Mouse (Mus musculus) MN1 (cell line): ENCODE measurements at regions not wholly inside any gene's neighbourhood (a gene's known extent, or its start where the extent isn't known, plus 50 kb on each side); places are given as distances from the start of the nearest gene placed in this dataset.
A peak's percentile ranks its signal among the peaks of the same experiment; 100 is the strongest.

Experiments used
- DNase-seq: peaks from one replicate; pipeline ENCODE4 v3.0.0-alpha.2; 2016; ENCODE audit warnings: low spot score

DNA sequence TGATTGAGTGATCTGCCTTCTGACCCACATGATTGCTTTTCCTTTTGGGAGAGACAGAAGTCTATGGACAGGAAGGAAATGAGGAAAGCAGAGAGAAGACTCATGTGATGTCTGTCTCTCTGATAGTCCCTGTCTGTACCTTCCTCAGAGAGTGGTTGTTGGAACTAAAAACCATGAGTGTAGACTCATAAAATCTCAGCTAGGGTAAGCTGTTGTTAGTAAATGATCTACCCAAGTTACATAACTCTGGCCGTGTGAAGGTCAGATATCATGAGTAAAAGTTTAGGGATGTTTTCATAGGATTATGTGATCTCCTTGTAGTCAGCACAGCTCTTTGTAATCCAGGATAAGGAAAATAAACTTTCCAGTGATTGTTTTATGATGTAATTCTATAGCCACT, 183.0 kb upstream of the Slc30a5 start:
- no peak for DNase-seq

- DNase-seq = no peak
These were observed 182.2 kb upstream of the Slc30a5 start for GRCm38 (mm10) chr13:101015435-101015834.

DNA sequence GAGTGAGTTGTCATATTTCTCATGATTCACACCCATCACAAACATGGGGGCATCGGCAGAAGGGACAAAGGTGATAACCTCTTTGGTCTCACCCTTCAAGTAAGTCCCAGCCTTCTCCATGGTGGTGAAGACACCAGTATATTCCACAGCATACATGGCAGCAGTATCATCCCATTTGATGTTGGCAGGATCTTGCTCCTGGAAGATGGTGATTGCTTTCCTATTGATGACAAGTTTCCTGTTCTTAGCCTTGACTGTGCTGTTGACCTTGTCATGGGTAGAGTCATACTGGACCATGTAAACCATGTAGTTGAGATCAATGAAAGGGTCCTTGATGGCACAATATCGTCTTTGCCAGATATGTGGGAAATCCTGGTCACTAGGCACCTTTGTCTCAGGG, 180.4 kb upstream of the Slc30a5 start:
- DNase-seq = no peak

- DNase-seq = no peak
These were observed 157.4 kb upstream of the Slc30a5 start for GRCm38 (mm10) chr13:100990646-100991045.

DNA sequence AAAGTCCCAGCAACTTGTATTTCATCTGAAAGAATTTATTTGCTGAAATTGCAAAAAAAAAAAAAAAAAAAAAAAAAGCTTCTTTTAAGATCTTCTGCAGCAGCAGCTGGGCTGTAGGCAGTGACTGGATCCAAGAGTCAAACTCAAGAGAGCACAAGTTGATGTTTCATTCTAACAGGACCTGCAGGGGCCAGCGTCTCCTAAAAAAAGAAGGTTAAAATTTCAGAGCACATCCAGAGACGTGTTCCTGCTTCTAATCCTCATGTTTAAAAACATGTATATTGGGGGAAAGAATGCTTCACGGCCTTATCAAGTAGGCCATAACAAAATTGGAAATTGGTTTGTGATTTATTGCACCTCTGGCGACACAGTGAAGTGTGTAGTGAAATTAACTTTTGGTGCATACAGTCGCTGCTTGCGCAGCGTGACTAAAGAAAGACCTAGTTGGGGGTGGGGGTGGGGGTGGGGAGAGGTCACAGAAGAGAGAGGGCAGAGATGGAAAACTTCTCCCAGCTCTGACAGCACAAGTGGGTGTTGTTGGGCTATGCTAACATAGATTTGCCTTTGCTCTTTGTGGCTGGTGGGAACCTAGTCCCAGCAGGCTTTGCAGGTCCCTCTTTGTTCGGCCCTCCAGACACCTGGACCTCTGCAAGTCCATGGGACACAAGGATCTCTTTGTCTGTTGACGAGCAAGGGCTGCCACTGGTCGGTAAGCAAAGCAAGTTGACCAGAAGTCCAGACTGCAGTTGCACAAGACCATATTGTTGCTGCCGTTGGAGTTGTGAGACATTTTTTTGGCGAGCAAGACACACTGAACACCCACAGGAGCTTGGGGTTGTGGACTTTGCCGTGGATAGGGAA, 155.7 kb upstream of the Slc30a5 start:
- peak; percentile 39 for DNase-seq

- DNase-seq = no peak
These were observed 154.9 kb upstream of the Slc30a5 start for GRCm38 (mm10) chr13:100988116-100988515.

GRCm38 (mm10) chr13:100975741-100976140, 142.5 kb upstream of the Slc30a5 start:
- DNase-seq = no peak

DNA sequence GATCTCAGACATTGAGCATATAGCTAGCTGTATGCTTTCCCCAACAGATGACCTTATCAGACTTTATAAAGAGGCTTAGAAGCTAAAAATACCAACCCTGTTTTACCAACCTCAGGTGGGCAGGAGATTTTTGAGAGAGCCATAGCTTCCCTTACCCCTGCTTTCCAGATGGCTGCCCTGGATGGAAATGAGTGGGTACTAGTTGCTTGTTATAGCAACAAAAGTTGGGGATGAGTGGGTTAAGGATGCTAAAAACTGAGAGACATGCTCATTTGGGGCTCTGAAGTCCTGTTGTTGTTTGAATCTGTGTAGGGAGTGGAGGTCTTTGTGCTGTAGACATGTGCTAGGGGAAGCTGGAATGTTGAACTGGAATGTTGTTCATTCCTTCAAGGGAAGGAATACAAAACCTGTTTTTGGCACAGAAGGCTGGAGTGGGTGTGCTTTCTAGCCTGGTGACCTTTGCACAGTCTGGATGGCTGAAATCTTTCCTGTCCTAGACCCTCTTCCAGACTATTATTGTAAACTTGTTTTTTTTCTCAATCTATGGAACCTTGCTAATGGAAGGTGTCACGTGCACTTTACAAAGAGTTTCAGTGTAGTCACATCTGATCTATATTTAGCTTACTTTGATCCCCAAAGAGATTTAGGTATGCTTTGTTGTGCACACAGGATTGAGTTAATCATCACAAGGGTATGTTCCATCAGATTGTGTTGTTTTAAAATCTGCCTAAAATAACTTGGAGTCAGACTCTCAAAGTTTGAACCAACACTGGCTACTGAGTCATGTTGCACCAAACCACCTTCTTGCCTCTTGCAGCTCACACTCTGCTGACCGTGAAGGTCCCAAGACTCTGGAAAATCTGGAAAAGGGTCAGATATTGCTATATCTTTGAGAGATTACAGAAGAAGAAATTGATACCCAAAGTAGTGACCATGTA, 138.1 kb upstream of the Slc30a5 start:
- DNase-seq = no peak

- no peak for DNase-seq
These were observed 129.7 kb upstream of the Slc30a5 start for GRCm38 (mm10) chr13:100962811-100963540.

GRCm38 (mm10) chr13:100954598-100955251, 121.5 kb upstream of the Slc30a5 start:
- DNase-seq = no peak

- no peak for DNase-seq
These were observed 120.9 kb upstream of the Slc30a5 start for GRCm38 (mm10) chr13:100954106-100954505.

GRCm38 (mm10) chr13:100951185-100951508, 117.9 kb upstream of the Slc30a5 start:
- DNase-seq = no peak

DNA sequence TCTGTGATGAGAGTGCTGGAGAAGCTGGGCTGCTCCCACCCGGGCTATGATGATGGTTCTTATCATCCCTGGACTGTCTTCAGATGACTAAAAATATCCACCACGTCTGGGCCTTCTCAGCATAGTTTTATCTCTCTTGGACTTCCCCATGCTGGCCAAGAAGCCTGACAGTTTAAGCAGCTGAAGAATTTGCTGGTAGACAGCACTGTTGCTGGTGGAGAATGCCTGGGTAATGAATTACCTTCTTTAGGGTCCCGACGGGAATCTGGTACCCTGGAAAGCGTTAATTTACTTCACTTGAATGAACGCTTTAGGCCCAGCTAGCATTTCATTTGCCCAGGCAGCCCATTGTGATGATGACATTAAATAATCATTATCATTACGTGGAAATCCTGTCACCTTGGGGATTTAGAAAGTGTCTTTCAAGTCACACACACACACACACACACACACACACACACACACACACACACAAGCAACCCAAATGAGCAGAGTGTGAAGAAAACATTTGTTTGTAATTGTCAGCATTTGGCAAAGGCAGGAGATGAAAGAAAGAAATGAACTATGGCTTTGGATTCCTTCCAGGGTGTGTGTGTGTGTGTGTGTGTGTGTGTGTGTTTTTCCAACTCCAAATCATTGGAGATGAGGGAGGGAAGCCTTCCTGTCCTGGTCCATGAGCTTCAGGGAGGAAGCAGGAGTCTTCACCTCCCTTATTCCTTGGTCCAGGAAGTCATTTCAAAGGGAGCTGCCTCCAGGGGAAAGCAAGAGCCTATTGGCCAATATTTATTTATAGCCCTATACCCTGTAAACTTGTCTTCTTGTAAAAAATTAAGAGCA, 117.3 kb upstream of the Slc30a5 start:
- DNase-seq = peak; percentile 19

DNA sequence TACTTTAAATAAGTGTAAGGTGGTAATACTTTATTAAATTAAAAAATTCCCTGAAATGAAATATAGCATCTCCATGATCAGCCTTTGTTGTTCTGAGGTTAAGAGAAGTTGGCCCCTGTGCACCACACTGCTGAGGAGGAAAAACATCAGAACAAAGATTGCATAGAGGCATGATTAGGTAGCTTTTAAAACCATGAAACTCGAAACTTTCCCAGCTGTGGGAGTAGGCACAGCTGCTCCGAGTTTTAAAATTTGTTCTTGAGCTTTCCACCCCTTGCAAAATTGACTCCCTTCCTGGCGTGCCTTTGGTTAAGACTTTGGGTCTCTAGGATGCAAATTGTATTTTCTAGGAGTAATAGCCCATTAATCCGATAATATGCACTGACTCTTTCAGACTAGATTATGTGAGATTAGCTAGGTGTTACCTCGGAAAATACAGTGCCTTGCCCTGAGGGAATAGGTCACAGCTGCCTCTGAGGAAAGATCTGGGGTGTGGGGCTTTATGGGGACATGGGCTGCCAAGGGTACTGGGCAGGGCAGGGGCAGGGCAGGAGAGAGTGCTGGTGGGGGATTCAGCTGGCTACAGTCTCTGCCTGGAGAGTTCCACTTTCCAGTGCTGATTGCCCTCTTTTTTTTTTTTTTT, 110.1 kb upstream of the Slc30a5 start:
- no peak for DNase-seq

GRCm38 (mm10) chr13:100940791-100941190, 107.6 kb upstream of the Slc30a5 start:
- DNase-seq = no peak

DNA sequence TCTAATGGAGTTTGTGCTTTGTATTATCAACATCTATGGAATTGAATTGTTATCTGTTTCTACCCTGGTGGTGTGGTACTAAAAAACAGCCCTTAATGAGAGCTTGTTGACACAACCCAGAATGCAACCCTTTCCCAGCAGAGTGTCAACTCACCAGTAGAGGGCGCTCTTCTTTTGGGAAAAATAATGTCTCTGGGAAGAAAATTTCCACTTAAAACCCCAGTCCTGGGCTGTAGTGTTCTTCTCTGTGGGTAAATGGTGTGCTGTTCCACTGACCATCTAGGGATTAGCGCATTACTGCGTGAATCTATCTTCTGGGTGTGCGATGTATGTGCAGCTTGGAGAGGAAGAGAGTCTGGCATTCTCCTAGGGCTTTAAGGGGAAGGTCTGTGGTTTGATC, 106.5 kb upstream of the Slc30a5 start:
- DNase-seq = peak; percentile 51

- DNase-seq = peak; percentile 69
These were observed 100.0 kb upstream of the Slc30a5 start for GRCm38 (mm10) chr13:100933265-100933664.

DNA sequence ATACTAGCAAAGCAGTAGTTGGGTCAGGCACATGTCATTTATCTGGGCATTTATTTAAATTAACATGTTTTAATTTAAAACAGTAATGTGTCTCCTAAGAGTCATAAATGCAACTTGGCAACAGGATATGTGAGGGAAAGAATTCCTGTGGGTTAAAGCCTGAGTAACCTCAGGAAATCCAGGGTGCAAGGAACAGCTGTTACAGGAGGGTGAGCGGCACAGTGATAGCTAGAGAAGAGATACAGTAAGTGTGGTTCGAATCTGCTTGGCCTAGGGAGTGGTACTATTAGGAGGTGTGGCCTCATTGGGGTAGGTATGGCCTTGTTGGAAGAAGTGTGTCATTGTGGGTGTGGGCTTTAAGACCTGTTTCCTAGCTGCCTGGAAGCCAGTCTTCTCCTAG, 66.3 kb upstream of the Slc30a5 start:
- no peak for DNase-seq

DNA sequence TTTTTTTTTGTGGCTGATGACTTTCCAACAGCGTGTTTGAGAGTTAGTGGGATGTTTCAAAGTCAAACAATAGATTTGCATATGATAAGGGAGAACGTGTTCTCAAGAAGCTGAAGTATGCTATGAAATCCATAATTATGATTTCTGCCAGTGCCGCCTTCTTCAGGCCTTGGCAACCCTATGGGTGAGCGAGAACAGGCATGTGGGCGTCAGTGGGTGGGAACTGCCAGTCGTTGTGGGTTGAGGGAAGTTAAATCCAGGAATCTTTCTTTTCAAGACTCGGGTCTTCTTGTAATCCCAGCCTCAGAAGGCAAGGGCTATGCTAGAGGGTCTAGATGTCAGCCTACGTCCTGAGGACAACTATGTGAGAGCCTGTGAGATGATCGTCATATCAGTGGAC, 60.6 kb upstream of the Slc30a5 start:
- no peak for DNase-seq

GRCm38 (mm10) chr13:100893096-100893495, 59.9 kb upstream of the Slc30a5 start:
- no peak for DNase-seq
